Mouse (Mus musculus) stomach, embryonic 15.5 days (tissue): ENCODE data around the gene Teddm1a. TPM values are rescaled to one million over a fixed set of nuclear protein-coding genes. Genes with fewer than 3 reads are reported as not detected.

Experiments used
- ATAC-seq: fragments of 200-750 bp; cut with Nextera tagmentation; 2 replicates; pipeline ENCODE4 v1.8.0; 2017; ENCODE audit warnings: low read depth, moderate number of reproducible peaks, moderate TSS enrichment; ENCODE audit not compliant: insufficient read depth, low FRiP score
- H3K27ac ChIP-seq: fragments of 300-500 bp; sonication (generic); 2 replicates; pipeline ENCODE4 v1.5.1; 2015; ENCODE audit warnings: mild to moderate bottlenecking, inconsistent platforms
- H3K27me3 ChIP-seq: fragments of 300-500 bp; sonication (generic); replicated peaks from 2 replicates; pipeline ENCODE4 v1.6.1; 2015; ENCODE audit warnings: inconsistent platforms
- H3K36me3 ChIP-seq: fragments of 300-500 bp; sonication (generic); 2 replicates; pipeline ENCODE4 v1.6.1; 2015; ENCODE audit warnings: inconsistent platforms
- H3K4me1 ChIP-seq: fragments of 300-500 bp; sonication (generic); 2 replicates; pipeline ENCODE4 v1.6.1; 2015; ENCODE audit warnings: inconsistent platforms
- H3K4me2 ChIP-seq: fragments of 300-500 bp; sonication (generic); 2 replicates; pipeline ENCODE4 v1.6.1; 2015; ENCODE audit warnings: mild to moderate bottlenecking, inconsistent platforms
- H3K4me3 ChIP-seq: fragments of 300-500 bp; sonication (generic); replicated peaks from 2 replicates; pipeline ENCODE4 v1.5.1; 2015; ENCODE audit warnings: inconsistent platforms
- H3K9ac ChIP-seq: fragments of 300-500 bp; sonication (generic); 2 replicates; pipeline ENCODE4 v1.6.1; 2015; ENCODE audit warnings: inconsistent platforms
- H3K9me3 ChIP-seq: fragments of 300-500 bp; sonication (generic); 2 replicates; pipeline ENCODE4 v1.6.1; 2016; ENCODE audit warnings: inconsistent platforms
- WGBS: fragments of 180-500 bp; shearing (Covaris S2); methylation state at CpG from one replicate; pipeline ENCODE4 v1.1.7; 2015; 5-methylcytosine and 5-hydroxymethylcytosine counted together
- polyA plus RNA-seq: library from polyadenylated mRNA; unstranded; fragments of >200 nt; fragmentation: Nextera tagmentation; extraction: Ambion mirVana; gene quantifications from 2 replicates; pipeline ENCODE4 v1.2.1, GENCODE M21; 2015

Teddm1a gene
- polyA plus RNA-seq, 1 experiment from 2014 or later: not detected

DNA sequence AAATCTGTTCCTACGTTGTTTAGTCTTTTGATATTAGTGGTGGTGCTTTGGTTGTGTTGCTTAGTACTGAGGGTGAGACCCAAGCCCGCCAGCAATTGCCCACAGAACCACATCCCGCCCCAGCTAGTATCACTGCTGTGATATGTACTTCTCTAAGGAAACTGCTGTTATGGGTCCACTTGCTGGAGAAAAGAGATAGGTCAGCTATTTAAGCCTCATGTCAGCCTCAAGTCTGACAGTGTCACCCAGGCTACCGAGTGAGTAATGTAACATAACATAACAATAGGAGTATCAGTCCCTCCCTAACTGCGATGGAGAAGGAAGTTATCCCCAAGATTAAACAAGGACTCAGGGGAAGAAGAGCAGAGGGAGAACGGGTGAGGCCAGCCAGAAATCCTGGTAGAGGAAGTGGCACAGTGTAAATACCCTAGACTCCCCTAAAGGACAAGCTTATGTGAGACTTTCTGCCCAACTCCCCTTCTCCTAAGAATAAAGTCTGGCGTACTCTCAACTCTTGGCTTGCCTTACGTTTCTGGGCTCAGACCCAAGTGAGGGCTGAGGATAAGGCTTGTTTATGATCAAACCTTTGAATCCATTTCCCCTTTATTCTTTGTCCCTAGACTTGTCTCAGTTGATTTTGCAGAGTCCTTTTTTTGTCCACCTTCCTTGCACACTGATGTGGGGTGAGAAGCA, 2.8 kb downstream of the Teddm1a start:
- ATAC-seq: no peak
- WGBS: 50% methylated on average over 8 of the region's 8 CpGs
- no peaks in the 10 kb centered on the region for H3K27me3 ChIP-seq
- H3K4me3 ChIP-seq: no peak overlapping the region
- H3K27ac ChIP-seq: no peak overlapping the region
- H3K36me3 ChIP-seq: no peaks in the 10 kb centered on the region
- H3K4me1 ChIP-seq: peaks cover 10% of the 10 kb centered on the region
- no peak overlapping the region for H3K9ac ChIP-seq
- no peak overlapping the region for H3K4me2 ChIP-seq
- no peaks in the 10 kb centered on the region for H3K9me3 ChIP-seq

GRCm38 (mm10) chr1:153894979-153895378, 3.4 kb downstream of the Teddm1a start:
- Histone ChIP-seq H3K9me3 (no peaks in the 10 kb centered on the region), H3K27ac (no peak overlapping the region), H3K4me2 (no peak overlapping the region), H3K9ac (no peak overlapping the region), H3K4me3 (no peak overlapping the region), H3K36me3 (no peaks in the 10 kb centered on the region), H3K27me3 (no peaks in the 10 kb centered on the region), H3K4me1 (peaks cover 10% of the 10 kb centered on the region)
- ATAC-seq: no peak
- 33% methylated on average over 5 of the region's 5 CpGs for WGBS

- Histone ChIP-seq H3K9ac (no peak overlapping the region), H3K4me3 (no peak overlapping the region)
- ATAC-seq: no peak
Observed at GRCm38 (mm10) chr1:153897196-153897595, 5.7 kb downstream of the Teddm1a start.

DNA sequence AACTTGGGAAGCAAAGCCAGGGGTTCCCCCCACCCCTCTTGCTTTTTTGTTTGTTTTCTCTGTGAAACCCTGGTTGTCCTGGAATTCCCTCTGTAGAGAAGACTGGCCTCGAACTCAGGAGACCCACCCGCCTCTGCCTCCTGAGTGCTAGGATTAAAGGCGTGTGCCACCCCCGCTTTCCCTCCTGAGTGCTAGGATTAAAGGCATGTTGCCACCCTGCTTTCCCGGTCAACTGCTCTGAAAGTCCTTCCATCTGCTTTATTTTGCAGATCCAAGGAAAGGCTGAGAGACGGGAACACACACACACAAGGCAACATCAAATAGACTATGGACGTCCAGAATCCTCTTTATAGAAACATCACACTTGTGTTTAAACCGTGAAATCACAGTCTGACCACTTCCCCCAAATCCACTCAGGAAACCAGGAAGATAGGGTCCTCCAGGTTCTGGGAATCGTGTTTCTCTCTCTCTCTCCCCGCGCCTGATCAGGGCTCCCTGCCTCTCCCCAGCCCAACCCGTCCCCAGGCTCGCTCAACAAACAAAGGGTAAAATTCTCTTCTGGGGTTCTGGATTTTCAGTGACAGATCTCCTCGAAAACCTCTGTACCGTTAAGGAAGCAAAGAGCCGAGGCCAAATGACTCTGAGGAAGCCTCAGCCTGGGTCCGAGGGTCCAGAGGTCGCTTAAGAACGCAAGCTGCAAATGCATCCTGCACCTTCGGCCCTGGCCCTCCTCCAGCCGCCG, 7.6 kb downstream of the Teddm1a start:
- H3K4me1 ChIP-seq: peaks cover 20% of the 10 kb centered on the region
- no peaks in the 10 kb centered on the region for H3K27me3 ChIP-seq
- H3K9ac ChIP-seq: peak overlapping the region; percentile 14; the same call in 1 of the 2 replicates
- 0 out of 2 replicates have a peak, but pooled peaks have one; percentile 16 for ATAC-seq
- WGBS: 20% methylated on average over 22 of the region's 22 CpGs
- H3K27ac ChIP-seq: peak overlapping the region; percentile 98
- H3K4me2 ChIP-seq: peak overlapping the region; percentile 78
- no peaks in the 10 kb centered on the region for H3K9me3 ChIP-seq
- H3K36me3 ChIP-seq: peaks cover 8% of the 10 kb centered on the region; the same call in 1 of the 2 replicates
- peak overlapping the region; percentile 89 for H3K4me3 ChIP-seq

More at GRCm38 (mm10) chr1:153897196-153897595, 5.7 kb downstream of the Teddm1a start:
- Histone ChIP-seq H3K27ac (no peak overlapping the region), H3K4me1 (peaks cover 21% of the 10 kb centered on the region), H3K27me3 (no peaks in the 10 kb centered on the region), H3K4me2 (no peak overlapping the region), H3K36me3 (no peaks in the 10 kb centered on the region), H3K9me3 (no peaks in the 10 kb centered on the region)
- WGBS: 82% methylated on average over 8 of the region's 8 CpGs

DNA sequence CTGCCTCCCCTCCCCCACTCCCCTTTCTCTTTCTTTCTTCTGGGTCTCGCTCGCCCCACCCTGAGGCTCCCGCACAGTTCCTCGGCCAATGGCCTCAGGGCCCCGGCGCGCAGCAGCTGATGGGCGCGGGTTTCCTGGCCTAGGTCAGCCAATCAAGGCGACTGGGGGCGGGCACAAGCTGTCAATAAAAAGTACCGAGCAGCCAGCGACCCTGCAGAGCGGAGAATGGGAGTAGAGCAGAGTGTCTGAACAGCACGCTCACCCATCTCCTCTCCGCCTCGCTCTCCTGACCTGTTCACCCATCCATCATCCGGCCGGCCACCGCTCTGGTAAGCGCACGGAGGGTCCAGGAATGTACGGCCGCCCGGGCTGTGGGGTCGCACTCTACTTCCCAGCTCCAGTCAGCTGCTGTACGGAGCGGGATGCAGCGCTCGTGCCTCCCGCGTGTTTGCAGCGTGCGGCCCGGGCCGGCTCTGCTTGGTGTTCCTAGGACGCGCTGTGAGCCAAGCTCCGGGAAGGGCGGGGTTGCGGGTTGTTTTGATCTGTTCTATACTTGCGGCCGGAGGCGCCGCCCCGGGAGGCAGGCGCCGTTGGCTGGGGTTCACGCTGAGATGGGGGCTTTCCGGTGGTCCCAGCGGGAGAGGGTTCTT, 8.3 kb downstream of the Teddm1a start, which contains the start of the genes Glul and Teddm2:
Gene Glul (plus strand): TSS at position 214 of the 650 bp plus-strand sequence.
Gene Teddm2 (minus strand): TSS at position 498 of the 650 bp plus-strand sequence.
- under 1% methylated on average over 51 of the region's 51 CpGs for WGBS
- H3K36me3 ChIP-seq: peaks cover 9% of the 10 kb centered on the region; the same call in 1 of the 2 replicates
- peaks cover 14% of the 10 kb centered on the region for H3K4me1 ChIP-seq
- peak within 1 kb of the TSS; percentile 78 for H3K4me2 ChIP-seq
- H3K27me3 ChIP-seq: no peaks in the 10 kb centered on the region
- peak within 1 kb of the TSS; percentile 98 for H3K27ac ChIP-seq
- H3K9ac ChIP-seq: peak within 1 kb of the TSS; percentile 89
- peak; percentile 96 for ATAC-seq
- H3K4me3 ChIP-seq: peak within 1 kb of the TSS; percentile 89
- H3K9me3 ChIP-seq: no peaks in the 10 kb centered on the region

DNA sequence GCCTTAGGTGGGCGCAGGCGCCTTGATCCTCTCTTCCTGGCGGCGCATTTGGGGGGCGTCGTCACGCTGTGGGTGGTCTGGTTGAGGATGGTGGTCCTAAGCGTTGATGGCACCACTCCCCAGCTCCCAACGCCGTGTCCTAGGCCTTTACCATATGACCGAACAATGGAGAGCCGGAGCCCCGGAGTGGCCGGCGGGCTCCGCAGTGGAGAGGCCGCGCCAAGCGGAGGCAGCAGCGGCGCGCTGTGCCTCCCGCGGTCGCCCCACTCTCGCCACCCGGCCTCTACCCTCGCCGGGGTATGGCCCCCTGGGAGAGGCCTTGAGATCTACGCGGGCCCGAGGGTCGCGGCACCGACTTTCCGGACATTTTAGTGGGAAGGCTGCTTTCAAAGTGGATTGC, 8.8 kb downstream of the Teddm1a start:
- H3K4me3 ChIP-seq: peak overlapping the region; percentile 89
- peak overlapping the region; percentile 89 for H3K9ac ChIP-seq
- H3K27me3 ChIP-seq: no peaks in the 10 kb centered on the region
- 0% methylated on average over 35 of the region's 36 CpGs for WGBS
- no peak; the same call in 1 of the 2 replicates for ATAC-seq
- H3K27ac ChIP-seq: peak overlapping the region; percentile 98
- H3K4me1 ChIP-seq: peaks cover 14% of the 10 kb centered on the region
- H3K4me2 ChIP-seq: peak overlapping the region; percentile 78
- H3K9me3 ChIP-seq: no peaks in the 10 kb centered on the region
- peaks cover 14% of the 10 kb centered on the region; the same call in 1 of the 2 replicates for H3K36me3 ChIP-seq

GRCm38 (mm10) chr1:153900860-153901730, 9.6 kb downstream of the Teddm1a start:
- Histone ChIP-seq H3K9me3 (no peaks in the 10 kb centered on the region), H3K27me3 (no peaks in the 10 kb centered on the region), H3K9ac (peak overlapping the region; percentile 89), H3K4me2 (peak overlapping the region; percentile 78), H3K4me3 (peak overlapping the region; percentile 89), H3K36me3 (peaks cover 18% of the 10 kb centered on the region), H3K4me1 (peaks cover 14% of the 10 kb centered on the region), H3K27ac (peak overlapping the region; percentile 98)
- ATAC-seq: no peak
- 1% methylated on average over 25 of the region's 25 CpGs for WGBS

GRCm38 (mm10) chr1:153903006-153903405, 11.5 kb downstream of the Teddm1a start:
- peak overlapping the region; percentile 78; the same call in 1 of the 2 replicates for H3K4me2 ChIP-seq
- H3K4me1 ChIP-seq: peaks cover 14% of the 10 kb centered on the region
- H3K4me3 ChIP-seq: no peak overlapping the region
- H3K27ac ChIP-seq: no peak overlapping the region
- no peaks in the 10 kb centered on the region for H3K27me3 ChIP-seq
- no peak for ATAC-seq
- no peak overlapping the region for H3K9ac ChIP-seq
- no peaks in the 10 kb centered on the region for H3K9me3 ChIP-seq
- peaks cover 32% of the 10 kb centered on the region for H3K36me3 ChIP-seq
- WGBS: 75% methylated on average over 13 of the region's 13 CpGs

GRCm38 (mm10) chr1:153904236-153904635, 12.7 kb downstream of the Teddm1a start:
- H3K4me3 ChIP-seq: no peak overlapping the region
- no peak overlapping the region for H3K9ac ChIP-seq
- H3K27me3 ChIP-seq: no peaks in the 10 kb centered on the region
- no peak for ATAC-seq
- H3K9me3 ChIP-seq: no peaks in the 10 kb centered on the region
- peaks cover 10% of the 10 kb centered on the region for H3K4me1 ChIP-seq
- WGBS: 94% methylated on average over 14 of the region's 14 CpGs
- peaks cover 37% of the 10 kb centered on the region for H3K36me3 ChIP-seq
- no peak overlapping the region for H3K4me2 ChIP-seq
- no peak overlapping the region for H3K27ac ChIP-seq

DNA sequence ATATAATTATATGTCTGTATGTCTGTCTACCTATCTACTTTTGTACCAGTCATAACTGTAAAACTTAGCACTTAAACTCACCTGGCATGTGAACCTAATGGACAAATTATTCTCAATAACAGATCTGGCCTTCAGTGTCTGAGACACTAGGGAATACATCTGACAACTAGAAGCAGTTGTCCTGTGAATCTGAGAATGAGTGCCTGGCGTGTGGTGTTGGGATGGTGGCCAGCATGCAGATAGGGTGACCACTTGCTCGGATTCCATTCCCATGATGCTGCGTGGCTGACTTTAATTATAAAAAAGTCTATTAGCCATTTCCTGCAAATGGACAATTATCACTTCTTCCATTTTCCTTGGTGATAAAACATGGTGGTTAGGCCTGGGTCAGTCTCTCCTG, 14.3 kb downstream of the Teddm1a start:
- no peak overlapping the region for H3K9ac ChIP-seq
- H3K4me3 ChIP-seq: no peak overlapping the region
- no peaks in the 10 kb centered on the region for H3K27me3 ChIP-seq
- ATAC-seq: no peak
- 90% methylated on average over 3 of the region's 3 CpGs for WGBS
- H3K27ac ChIP-seq: no peak overlapping the region
- peaks cover 37% of the 10 kb centered on the region for H3K36me3 ChIP-seq
- no peaks in the 10 kb centered on the region for H3K9me3 ChIP-seq
- no peak overlapping the region for H3K4me2 ChIP-seq
- peaks cover 9% of the 10 kb centered on the region for H3K4me1 ChIP-seq

DNA sequence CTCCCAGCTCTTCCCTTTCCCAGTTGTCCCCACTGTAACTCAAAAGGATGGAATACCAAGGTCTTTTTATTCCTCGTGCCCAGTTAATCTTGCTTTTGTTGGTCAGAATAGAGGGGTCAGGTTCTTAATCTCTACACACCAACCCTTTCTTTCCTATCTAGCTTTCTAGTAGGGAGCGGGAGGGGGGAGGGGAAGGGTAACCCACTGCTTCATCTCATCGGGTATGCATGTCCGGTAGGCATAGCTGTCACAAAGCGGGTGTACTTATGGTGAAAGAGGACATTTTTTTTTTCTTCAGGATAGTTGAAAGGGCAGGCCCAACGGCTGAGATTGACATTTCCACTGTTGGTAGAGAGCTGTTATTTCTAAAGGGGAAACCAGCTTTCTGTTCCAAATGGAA, 16.7 kb downstream of the Teddm1a start:
- Histone ChIP-seq H3K9me3 (no peaks in the 10 kb centered on the region), H3K4me3 (no peak overlapping the region), H3K36me3 (peaks cover 37% of the 10 kb centered on the region), H3K9ac (no peak overlapping the region), H3K4me2 (no peak overlapping the region), H3K27ac (no peak overlapping the region), H3K27me3 (no peaks in the 10 kb centered on the region), H3K4me1 (no peaks in the 10 kb centered on the region)
- ATAC-seq: no peak
- 81% methylated on average over 6 of the region's 6 CpGs for WGBS
